Mouse (Mus musculus) intestine, embryonic 14.5 days (tissue): Measurements from ENCODE around the gene Tmprss6. TPM values are rescaled to one million over a fixed set of nuclear protein-coding genes. Genes with fewer than 3 reads are reported as not detected.

Source experiments
- ATAC-seq: fragments of 200-750 bp; cut with Nextera tagmentation; replicated peaks from 2 replicates; pipeline ENCODE4 v1.8.0; 2017; ENCODE audit warnings: low read depth, moderate number of reproducible peaks, moderate TSS enrichment, moderate library complexity; ENCODE audit not compliant: low FRiP score, low TSS enrichment
- DNase-seq: peaks from one replicate; pipeline ENCODE4 v3.0.0-alpha.2; 2018; ENCODE audit warnings: low spot score
- H3K27ac ChIP-seq: fragments of 300-500 bp; sonication (generic); 2 replicates; pipeline ENCODE4 v1.5.1; 2014; ENCODE audit warnings: low read depth, mild to moderate bottlenecking, control low read depth
- H3K27me3 ChIP-seq: fragments of 300-500 bp; sonication (generic); replicated peaks from 2 replicates; pipeline ENCODE4 v1.6.1; 2014; ENCODE audit warnings: low read length, control low read depth; ENCODE audit not compliant: control insufficient read depth, insufficient read depth
- H3K36me3 ChIP-seq: fragments of 300-500 bp; sonication (generic); 2 replicates; pipeline ENCODE4 v1.6.1; 2014; ENCODE audit warnings: low read length, control low read depth; ENCODE audit not compliant: control insufficient read depth, insufficient read depth
- H3K4me1 ChIP-seq: fragments of 300-500 bp; sonication (generic); replicated peaks from 2 replicates; pipeline ENCODE4 v1.6.1; 2014; ENCODE audit warnings: low read length, control low read depth, mixed read lengths; ENCODE audit not compliant: control insufficient read depth, insufficient read depth
- H3K4me2 ChIP-seq: fragments of 300-500 bp; sonication (generic); 2 replicates; pipeline ENCODE4 v1.6.1; 2014; ENCODE audit warnings: low read length
- H3K4me3 ChIP-seq: fragments of 300-500 bp; sonication (generic); 2 replicates; pipeline ENCODE4 v1.5.1; 2014; ENCODE audit warnings: low read depth, low read length, control low read depth, mixed read lengths
- H3K9ac ChIP-seq: fragments of 300-500 bp; sonication (generic); 2 replicates; pipeline ENCODE4 v1.6.1; 2014; ENCODE audit warnings: mild to moderate bottlenecking, low read length
- H3K9me3 ChIP-seq: fragments of 300-500 bp; sonication (generic); 2 replicates; pipeline ENCODE4 v1.6.1; 2016; ENCODE audit warnings: low read length, control low read depth; ENCODE audit not compliant: control insufficient read depth
- WGBS: fragments of 180-500 bp; shearing (Covaris S2); extraction: QIAGEN DNeasy Blood & Tissue Kit; methylation state at CpG from one replicate; pipeline ENCODE4 v1.1.7; 2014; 5-methylcytosine and 5-hydroxymethylcytosine counted together
- polyA plus RNA-seq: library from polyadenylated mRNA; unstranded; fragments of >200 nt; fragmentation: Nextera tagmentation; extraction: Ambion mirVana; gene quantifications from 2 replicates; pipeline ENCODE4 v1.2.1, GENCODE M21; 2014

Tmprss6 gene
- polyA plus RNA-seq, 1 experiment from 2014 or later = 0.09 TPM

DNA sequence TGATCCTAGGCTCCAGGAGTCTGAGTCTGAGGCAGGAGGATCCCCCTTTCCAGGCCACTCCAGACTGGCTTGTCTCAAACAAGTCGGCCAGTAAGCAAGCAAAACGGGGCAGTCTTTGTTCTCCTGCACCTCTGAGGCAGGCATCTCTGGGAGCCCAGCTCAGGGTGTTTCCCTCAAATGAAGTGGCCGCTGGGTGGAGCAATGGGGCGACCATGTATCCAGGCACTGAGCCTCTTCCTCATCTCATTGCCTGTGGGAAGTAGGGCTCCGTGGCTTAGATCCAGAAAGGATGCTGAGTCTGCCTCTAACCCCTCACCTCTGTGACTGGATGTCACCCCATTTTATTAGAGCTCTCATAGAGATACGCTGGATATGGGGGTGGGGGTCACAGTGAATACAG, 1.6 kb downstream of the Tmprss6 start:
- Histone ChIP-seq H3K9ac (no peak overlapping the region), H3K4me3 (no peak overlapping the region), H3K27me3 (no peaks in the 10 kb centered on the region; the same call in 1 of the 2 replicates), H3K4me1 (peaks cover 5% of the 10 kb centered on the region; the same call in 1 of the 2 replicates), H3K27ac (no peak overlapping the region), H3K4me2 (no peak overlapping the region), H3K9me3 (no peaks in the 10 kb centered on the region), H3K36me3 (no peaks in the 10 kb centered on the region)
- DNase-seq = no peak
- 37% methylated on average over 6 of the region's 6 CpGs for WGBS
- no peak for ATAC-seq

DNA sequence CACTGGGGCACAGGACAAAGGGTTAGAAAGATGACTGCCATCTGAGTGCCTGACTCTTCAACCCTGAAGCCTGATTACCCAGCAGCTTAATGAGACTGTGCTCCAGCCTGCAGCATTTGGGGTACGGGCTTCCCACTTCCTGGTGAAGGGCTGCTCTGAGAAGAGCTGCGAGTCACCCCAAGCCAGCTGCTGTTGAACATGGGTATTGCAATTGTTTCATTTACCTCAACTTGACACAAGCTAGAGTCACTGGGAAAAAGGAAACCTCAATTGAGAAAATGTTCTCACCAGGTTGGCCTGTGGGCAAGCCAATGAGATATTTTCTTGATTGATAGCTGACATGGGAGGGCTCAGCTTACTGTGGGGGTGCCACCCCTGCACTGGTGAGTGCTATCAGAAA, 5.5 kb downstream of the Tmprss6 start:
- Histone ChIP-seq H3K27ac (no peak overlapping the region), H3K27me3 (no peaks in the 10 kb centered on the region; the same call in 1 of the 2 replicates), H3K4me1 (no peaks in the 10 kb centered on the region), H3K9ac (no peak overlapping the region), H3K4me3 (no peak overlapping the region), H3K36me3 (no peaks in the 10 kb centered on the region), H3K4me2 (no peak overlapping the region), H3K9me3 (no peaks in the 10 kb centered on the region)
- DNase-seq (no peak), ATAC-seq (no peak)
- WGBS = 46% methylated on average over 2 of the region's 2 CpGs

- no peak overlapping the region for H3K27ac ChIP-seq
- H3K9ac ChIP-seq = no peak overlapping the region
- WGBS = 73% methylated on average over 10 of the region's 10 CpGs
- no peak for ATAC-seq
- DNase-seq = no peak
- no peaks in the 10 kb centered on the region for H3K4me1 ChIP-seq
- no peak overlapping the region for H3K4me2 ChIP-seq
- no peak overlapping the region for H3K4me3 ChIP-seq
- H3K9me3 ChIP-seq = no peaks in the 10 kb centered on the region
- H3K27me3 ChIP-seq = no peaks in the 10 kb centered on the region; the same call in 1 of the 2 replicates
- H3K36me3 ChIP-seq = no peaks in the 10 kb centered on the region
Observed at GRCm38 (mm10) chr15:78457193-78457592, 11.2 kb downstream of the Tmprss6 start.

DNA sequence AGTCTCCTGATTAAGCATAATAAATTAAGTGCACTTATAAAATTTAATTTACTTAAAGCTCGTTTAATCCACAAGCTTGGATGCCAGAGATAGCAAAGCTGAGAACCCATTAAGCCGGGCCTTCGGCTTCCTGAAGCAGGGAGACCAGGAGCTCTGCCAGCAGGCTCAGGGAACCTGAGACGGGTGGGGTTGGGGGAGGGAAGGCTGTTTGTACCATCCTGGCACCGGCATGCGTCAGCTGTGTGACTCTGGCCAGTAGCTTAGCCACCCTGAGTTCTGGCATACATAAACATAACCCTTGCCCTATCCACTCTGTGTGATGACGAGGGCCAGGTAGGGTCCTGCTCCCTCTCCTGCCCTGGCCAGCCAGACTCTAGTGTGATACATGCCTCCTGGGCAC, 12.4 kb downstream of the Tmprss6 start:
- H3K4me1 ChIP-seq = no peaks in the 10 kb centered on the region
- H3K4me2 ChIP-seq = no peak overlapping the region
- no peaks in the 10 kb centered on the region for H3K27me3 ChIP-seq
- H3K27ac ChIP-seq = no peak overlapping the region
- no peak for ATAC-seq
- H3K9me3 ChIP-seq = no peaks in the 10 kb centered on the region
- H3K4me3 ChIP-seq = no peak overlapping the region
- H3K9ac ChIP-seq = no peak overlapping the region
- no peak for DNase-seq
- H3K36me3 ChIP-seq = no peaks in the 10 kb centered on the region
- 40% methylated on average over 7 of the region's 7 CpGs for WGBS

DNA sequence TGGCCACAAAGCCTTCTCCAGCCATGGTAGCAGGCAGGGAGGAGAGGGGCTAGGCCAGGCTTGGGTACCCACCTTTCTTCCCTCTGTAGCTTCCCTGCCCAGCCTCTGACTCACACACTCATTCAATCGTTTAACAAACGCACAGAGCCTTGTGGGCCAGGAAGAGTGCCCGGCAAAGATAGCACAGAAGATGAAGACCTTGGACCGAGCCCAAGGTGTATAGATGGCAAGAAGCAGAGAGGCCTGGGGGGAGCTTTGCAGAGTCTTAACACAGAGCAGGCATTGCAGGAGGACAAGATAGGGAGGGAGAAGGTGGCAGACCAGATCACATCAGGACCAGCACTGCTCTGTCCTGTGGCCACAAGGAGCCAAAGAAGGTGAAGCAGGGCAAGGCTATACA, 13.3 kb downstream of the Tmprss6 start:
- Histone ChIP-seq H3K4me3 (no peak overlapping the region), H3K4me2 (no peak overlapping the region), H3K9ac (no peak overlapping the region), H3K36me3 (no peaks in the 10 kb centered on the region), H3K27ac (no peak overlapping the region), H3K27me3 (no peaks in the 10 kb centered on the region), H3K4me1 (no peaks in the 10 kb centered on the region), H3K9me3 (no peaks in the 10 kb centered on the region)
- no peak for ATAC-seq
- WGBS = 71% methylated on average over 4 of the region's 4 CpGs
- DNase-seq = no peak

DNA sequence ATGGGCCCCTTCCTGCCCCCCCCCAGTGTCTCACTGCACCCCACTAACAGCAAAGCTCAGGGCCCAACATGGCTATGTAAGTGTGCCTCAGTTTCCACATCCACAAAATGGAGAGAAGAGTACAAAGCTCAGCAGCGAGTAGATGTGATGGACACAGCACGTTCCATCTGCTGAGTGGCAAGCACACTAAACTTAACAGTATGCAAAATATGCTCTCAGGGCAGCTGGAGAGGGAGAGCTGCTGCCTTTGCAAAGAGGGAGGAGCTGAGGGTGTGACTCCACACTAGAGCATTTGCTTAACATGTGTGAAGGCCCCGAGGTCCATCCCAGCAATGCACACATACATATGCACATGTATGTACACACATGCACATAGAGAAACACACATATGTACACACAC, 15.5 kb downstream of the Tmprss6 start:
- 82% methylated on average over 3 of the region's 3 CpGs for WGBS
- H3K9me3 ChIP-seq = no peaks in the 10 kb centered on the region
- H3K4me3 ChIP-seq = no peak overlapping the region
- no peak overlapping the region for H3K27ac ChIP-seq
- no peaks in the 10 kb centered on the region for H3K36me3 ChIP-seq
- no peak overlapping the region for H3K4me2 ChIP-seq
- DNase-seq (no peak), ATAC-seq (no peak)
- H3K4me1 ChIP-seq = peaks cover 11% of the 10 kb centered on the region; the same call in 1 of the 2 replicates
- no peaks in the 10 kb centered on the region for H3K27me3 ChIP-seq
- H3K9ac ChIP-seq = no peak overlapping the region

- no peaks in the 10 kb centered on the region for H3K36me3 ChIP-seq
- H3K4me1 ChIP-seq = peaks cover 15% of the 10 kb centered on the region; the same call in 1 of the 2 replicates
- ATAC-seq (no peak), DNase-seq (no peak)
- WGBS = 81% methylated on average over 2 of the region's 2 CpGs
- no peaks in the 10 kb centered on the region for H3K27me3 ChIP-seq
- H3K4me2 ChIP-seq = no peak overlapping the region
- H3K9ac ChIP-seq = no peak overlapping the region
- no peaks in the 10 kb centered on the region for H3K9me3 ChIP-seq
- no peak overlapping the region for H3K4me3 ChIP-seq
- H3K27ac ChIP-seq = no peak overlapping the region
Observed at GRCm38 (mm10) chr15:78451201-78451600, 17.2 kb downstream of the Tmprss6 start.

GRCm38 (mm10) chr15:78450419-78450768, 18.0 kb downstream of the Tmprss6 start:
- H3K27ac ChIP-seq = no peak overlapping the region
- H3K36me3 ChIP-seq = no peaks in the 10 kb centered on the region
- H3K4me2 ChIP-seq = no peak overlapping the region
- no peak overlapping the region for H3K9ac ChIP-seq
- peaks cover 15% of the 10 kb centered on the region; the same call in 1 of the 2 replicates for H3K4me1 ChIP-seq
- no peaks in the 10 kb centered on the region for H3K27me3 ChIP-seq
- no peak overlapping the region for H3K4me3 ChIP-seq
- no peak for ATAC-seq
- H3K9me3 ChIP-seq = no peaks in the 10 kb centered on the region
- WGBS = 93% methylated on average over 6 of the region's 6 CpGs
- no peak for DNase-seq

- ATAC-seq (no peak), DNase-seq (no peak)
- H3K9me3 ChIP-seq = no peaks in the 10 kb centered on the region
- no peaks in the 10 kb centered on the region for H3K36me3 ChIP-seq
- no peak overlapping the region for H3K4me2 ChIP-seq
- H3K4me3 ChIP-seq = no peak overlapping the region
- no peak overlapping the region for H3K9ac ChIP-seq
- H3K27me3 ChIP-seq = no peaks in the 10 kb centered on the region
- H3K27ac ChIP-seq = 0 out of 2 replicates have a peak overlapping the region, but pooled peaks have one; percentile 16
- peaks cover 15% of the 10 kb centered on the region; the same call in 1 of the 2 replicates for H3K4me1 ChIP-seq
- WGBS = 36% methylated on average over 7 of the region's 7 CpGs
Observed at GRCm38 (mm10) chr15:78449694-78450418, 18.6 kb downstream of the Tmprss6 start.
